Mouse (Mus musculus) lung, embryonic 15.5 days (tissue): ENCODE measurements at regions not wholly inside any gene's neighbourhood (a gene's known extent, or its start where the extent isn't known, plus 50 kb on each side); places are given as distances from the start of the nearest gene placed in this dataset.

ENCODE experiments used
- ATAC-seq: fragments of 200-750 bp; cut with Nextera tagmentation; 2 replicates; pipeline ENCODE4 v1.8.0; 2017; ENCODE audit warnings: moderate number of reproducible peaks, borderline replicate concordance; ENCODE audit not compliant: low FRiP score, low TSS enrichment; ENCODE audit errors: extremely low read depth
- H3K27ac ChIP-seq: fragments of 300-500 bp; sonication (generic); 2 replicates; pipeline ENCODE4 v1.5.1; 2015; ENCODE audit warnings: moderate library complexity, mild to moderate bottlenecking, inconsistent platforms
- H3K27me3 ChIP-seq: fragments of 300-500 bp; sonication (generic); 2 replicates; pipeline ENCODE4 v1.6.1; 2015; ENCODE audit warnings: inconsistent platforms
- H3K36me3 ChIP-seq: fragments of 300-500 bp; sonication (generic); 2 replicates; pipeline ENCODE4 v1.6.1; 2015; ENCODE audit warnings: inconsistent platforms
- H3K4me1 ChIP-seq: fragments of 300-500 bp; sonication (generic); 2 replicates; pipeline ENCODE4 v1.6.1; 2015; ENCODE audit warnings: inconsistent platforms
- H3K4me2 ChIP-seq: fragments of 300-500 bp; sonication (generic); 2 replicates; pipeline ENCODE4 v1.6.1; 2015; ENCODE audit warnings: inconsistent platforms, mild to moderate bottlenecking, moderate library complexity
- H3K4me3 ChIP-seq: fragments of 300-500 bp; sonication (generic); 2 replicates; pipeline ENCODE4 v1.5.1; 2015; ENCODE audit warnings: mild to moderate bottlenecking, inconsistent platforms
- H3K9ac ChIP-seq: fragments of 300-500 bp; sonication (generic); 2 replicates; pipeline ENCODE4 v1.6.1; 2015; ENCODE audit warnings: inconsistent platforms
- H3K9me3 ChIP-seq: fragments of 300-500 bp; sonication (generic); 2 replicates; pipeline ENCODE4 v1.6.1; 2016; ENCODE audit warnings: inconsistent platforms
- WGBS: fragments of 180-500 bp; shearing (Covaris S2); methylation state at CpG from one replicate; pipeline ENCODE4 v1.1.7; 2015; 5-methylcytosine and 5-hydroxymethylcytosine counted together

DNA sequence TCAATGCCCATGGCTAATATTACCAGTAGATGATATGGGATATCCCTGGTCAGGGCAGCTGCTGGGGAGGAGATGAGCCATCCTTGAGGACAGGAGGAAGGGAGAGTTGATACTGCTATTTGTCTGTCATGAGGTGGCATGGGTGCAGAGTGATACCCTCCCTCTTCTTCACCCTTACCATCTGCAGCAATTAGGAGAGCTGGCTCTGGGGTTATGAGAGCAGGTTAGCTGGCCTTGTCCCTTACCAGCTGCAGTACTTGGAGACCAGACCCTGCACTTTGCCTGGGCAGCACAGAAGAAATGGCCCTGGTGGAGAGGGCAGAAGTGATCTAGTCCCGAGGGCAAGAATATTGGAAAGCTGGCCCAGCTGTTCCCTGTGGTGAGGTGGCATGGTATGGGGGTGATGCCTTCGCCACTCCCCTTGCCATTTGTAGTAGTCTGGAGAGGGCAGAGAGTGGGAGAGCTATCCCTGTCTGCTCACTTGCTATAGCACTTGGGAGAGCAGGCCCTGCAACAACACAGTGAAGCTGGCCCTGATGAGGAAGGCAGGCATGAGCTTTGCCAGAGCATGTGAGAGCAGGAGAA, 73.6 kb upstream of the Ppp6c start:
- no peak overlapping the region for H3K27ac ChIP-seq
- ATAC-seq = no peak

GRCm38 (mm10) chr2:39299290-39299689, 73.0 kb upstream of the Ppp6c start:
- Histone ChIP-seq H3K27me3 (no peaks in the 10 kb centered on the region), H3K4me2 (no peak overlapping the region), H3K9me3 (no peaks in the 10 kb centered on the region), H3K4me1 (no peaks in the 10 kb centered on the region), H3K4me3 (no peak overlapping the region), H3K9ac (no peak overlapping the region), H3K27ac (no peak overlapping the region), H3K36me3 (no peaks in the 10 kb centered on the region)
- WGBS = 58% methylated on average over 1 of the region's 1 CpGs
- ATAC-seq = no peak

More for the DNA sequence above, 73.6 kb upstream of the Ppp6c start:
- no peak overlapping the region for H3K9ac ChIP-seq
- H3K36me3 ChIP-seq = no peaks in the 10 kb centered on the region
- H3K4me2 ChIP-seq = no peak overlapping the region
- whole genome bisulfite sequencing = 72% methylated on average over 2 of the region's 2 CpGs
- H3K4me1 ChIP-seq = no peaks in the 10 kb centered on the region
- H3K9me3 ChIP-seq = no peaks in the 10 kb centered on the region
- H3K4me3 ChIP-seq = no peak overlapping the region
- no peaks in the 10 kb centered on the region for H3K27me3 ChIP-seq

- no peak overlapping the region for H3K9ac ChIP-seq
- no peak overlapping the region for H3K4me3 ChIP-seq
- no peaks in the 10 kb centered on the region for H3K4me1 ChIP-seq
- H3K4me2 ChIP-seq = no peak overlapping the region
- 64% methylated on average over 1 of the region's 1 CpGs for WGBS
- no peak overlapping the region for H3K27ac ChIP-seq
- no peaks in the 10 kb centered on the region for H3K36me3 ChIP-seq
- no peaks in the 10 kb centered on the region for H3K9me3 ChIP-seq
- ATAC-seq = no peak
- no peaks in the 10 kb centered on the region for H3K27me3 ChIP-seq
Measured at GRCm38 (mm10) chr2:39295435-39295834, 69.2 kb upstream of the Ppp6c start.

GRCm38 (mm10) chr2:39278218-39278617, 52.0 kb upstream of the Ppp6c start:
- Histone ChIP-seq H3K9ac (no peak overlapping the region), H3K4me2 (no peak overlapping the region), H3K4me1 (no peaks in the 10 kb centered on the region), H3K4me3 (no peak overlapping the region), H3K27ac (no peak overlapping the region), H3K36me3 (no peaks in the 10 kb centered on the region), H3K9me3 (no peaks in the 10 kb centered on the region), H3K27me3 (no peaks in the 10 kb centered on the region)
- WGBS = 41% methylated on average over 1 of the region's 1 CpGs
- no peak for ATAC-seq
